Mouse (Mus musculus): ENCODE data around the gene Ppp2r5a. TPM values are rescaled to one million over a fixed set of nuclear protein-coding genes. Genes with fewer than 3 reads are reported as not detected.

Gene Ppp2r5a
- total and polyA plus RNA-seq, 3 experiments = 40.3 to 96.7 (median 62.0) TPM

GRCm38 (mm10) chr1:191368193-191368592 is 34.9 kb downstream of the Ppp2r5a start:
- Histone ChIP-seq H3K4me2 (ENCODE audit: insufficient read depth, low read depth, poor library complexity, severe bottlenecking) (no peak overlapping the region), H3K4me1 (ENCODE audit: control insufficient read depth in 1 of 2, insufficient read depth in 2 of 2) (peaks cover 0 to 7% of the 10 kb centered on the region in 2 experiments; a peak in 1 of 4 replicates), H3K9me3 (replicated peaks; ENCODE audit: low read length) (no peaks in the 10 kb centered on the region), H3K9ac (ENCODE audit: insufficient read depth, low read depth) (no peak overlapping the region), H3K36me3 (replicated peaks in 1 of 2; ENCODE audit: control insufficient read depth in 1 of 2, insufficient read depth in 1 of 2, low read length in 1 of 2) (peaks cover 31 to 71% of the 10 kb centered on the region in 2 experiments), H3K27me3 (replicated peaks) (no peaks in the 10 kb centered on the region), H3K27ac (ENCODE audit: insufficient read depth, low read depth) (no peak overlapping the region), H3K4me3 (replicated peaks in 1 of 3; ENCODE audit: low read depth in 2 of 3, low read length in 2 of 3, poor library complexity in 1 of 3) (no peak overlapping the region), H3K79me2 (replicated peaks; ENCODE audit: control insufficient read depth, extremely low read depth, insufficient read depth, poor library complexity, severe bottlenecking) (0 out of 2 replicates have a peak, but pooled peaks cover 2% of the 10 kb centered on the region)
- dilution Hi-C loops (cut with MboI; ENCODE audit: extremely low pct_ligation_motif_present, extremely low pct_unique_long_range_greater_than_20kb, low sequenced_read_pairs) = no loop called here
- DNase-seq (ENCODE audit: extremely low read depth) = peak; percentile 23
- in situ Hi-C loops (cut with MboI; ENCODE audit: low pct_ligation_motif_present, low pct_unique_long_range_greater_than_20kb, low sequenced_read_pairs) = no loop called here
- no peak for TF ChIP-seq MEF2A (IDR thresholded peaks at IDR 0.05; ENCODE audit: borderline replicate concordance, low read depth, low read length)
- no peak for TF ChIP-seq USF2 (conservative IDR thresholded peaks at IDR 0.05; ENCODE audit: low read depth, low read length)
- TF ChIP-seq NELFE (IDR thresholded peaks at IDR 0.05; ENCODE audit: low read depth, low read length) = no peak
- peak; percentile 2; the same call in 1 of the 2 replicates for TF ChIP-seq USF1 (IDR thresholded peaks at IDR 0.05; ENCODE audit: low read depth, low read length)
- peak; percentile 82 for TF ChIP-seq BHLHE40 (IDR thresholded peaks at IDR 0.05; ENCODE audit: low read depth, low read length)
- TF ChIP-seq UBTF (IDR thresholded peaks at IDR 0.05; ENCODE audit: low read depth, low read length) = no peak
- TF ChIP-seq IRF4 (IDR thresholded peaks at IDR 0.05; ENCODE audit: low read depth, low read length) = no peak
- TF ChIP-seq MAX (IDR thresholded peaks at IDR 0.05; ENCODE audit: low read length) = peak; percentile 62; the same call in 1 of the 2 replicates
- TF ChIP-seq ZMIZ1 (IDR thresholded peaks at IDR 0.05; ENCODE audit: low read depth, low read length) = no peak
- peak; percentile 83 for TF ChIP-seq MYC (IDR thresholded peaks at IDR 0.05; ENCODE audit: low read depth, low read length)
- TF ChIP-seq ETS1 (conservative IDR thresholded peaks at IDR 0.05; ENCODE audit: low read depth, low read length) = no peak; the same call in 1 of the 2 replicates
- no peak for TF ChIP-seq JUN (IDR thresholded peaks at IDR 0.05; ENCODE audit: insufficient read depth, low read depth, low read length)
- TF ChIP-seq NRF1 (IDR thresholded peaks at IDR 0.05; ENCODE audit: low read depth, low read length) = no peak

DNA sequence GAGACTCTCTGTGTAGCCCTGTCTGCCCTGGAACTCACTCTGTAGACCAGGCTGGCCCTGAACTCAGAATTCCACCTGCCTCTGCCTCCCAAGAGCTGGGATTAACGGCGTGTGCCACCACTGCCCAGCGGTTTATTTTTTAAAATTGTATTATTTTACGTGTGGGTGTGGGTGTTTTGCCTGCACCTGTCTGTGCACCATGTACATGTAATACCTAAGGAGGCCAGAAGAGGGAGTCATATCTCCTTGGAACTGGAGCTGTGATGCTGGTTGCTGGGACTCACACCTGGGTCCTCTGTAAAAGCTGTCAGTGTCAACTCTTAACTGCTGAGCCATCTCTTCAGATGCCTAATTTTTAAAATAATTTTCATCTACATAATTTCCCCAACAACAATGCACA is 38.6 kb downstream of the Ppp2r5a start:
- Histone ChIP-seq H3K9ac (ENCODE audit: insufficient read depth, low read depth) (no peak overlapping the region), H3K4me2 (ENCODE audit: insufficient read depth, low read depth, poor library complexity, severe bottlenecking) (no peak overlapping the region), H3K27me3 (replicated peaks) (no peaks in the 10 kb centered on the region), H3K79me2 (replicated peaks; ENCODE audit: control insufficient read depth, extremely low read depth, insufficient read depth, poor library complexity, severe bottlenecking) (0 out of 2 replicates have a peak, but pooled peaks cover 2% of the 10 kb centered on the region), H3K36me3 (replicated peaks in 1 of 2; ENCODE audit: control insufficient read depth in 1 of 2, insufficient read depth in 1 of 2, low read length in 1 of 2) (peaks cover 36 to 87% of the 10 kb centered on the region in 2 experiments), H3K9me3 (replicated peaks; ENCODE audit: low read length) (no peaks in the 10 kb centered on the region), H3K4me3 (replicated peaks in 1 of 3; ENCODE audit: low read depth in 2 of 3, low read length in 2 of 3, poor library complexity in 1 of 3) (no peak overlapping the region), H3K4me1 (ENCODE audit: control insufficient read depth in 1 of 2, insufficient read depth in 2 of 2) (peaks cover 0 to 7% of the 10 kb centered on the region in 2 experiments; a peak in 1 of 4 replicates), H3K27ac (ENCODE audit: insufficient read depth, low read depth) (no peak overlapping the region)
- dilution Hi-C loops (cut with MboI; ENCODE audit: extremely low pct_ligation_motif_present, extremely low pct_unique_long_range_greater_than_20kb, low sequenced_read_pairs) = no loop called here
- TF ChIP-seq CTCF (conservative IDR thresholded peaks at IDR 0.05 in 1 of 2, IDR thresholded peaks at IDR 0.05 in 1 of 2; ENCODE audit: low read depth in 2 of 2, low read length in 2 of 2) (peak; percentile 70 to 74), RAD21 (IDR thresholded peaks at IDR 0.05; ENCODE audit: low read depth, low read length) (peak; percentile 75), KAT2A (IDR thresholded peaks at IDR 0.05; ENCODE audit: insufficient replicate concordance, low read length) (no peak), SMC3 (IDR thresholded peaks at IDR 0.05; ENCODE audit: low read depth, low read length) (peak; percentile 69), RCOR1 (conservative IDR thresholded peaks at IDR 0.05; ENCODE audit: low read depth, low read length) (no peak), E2F4 (IDR thresholded peaks at IDR 0.05; ENCODE audit: insufficient replicate concordance, low read depth, low read length) (no peak), TCF12 (IDR thresholded peaks at IDR 0.05; ENCODE audit: low read depth, low read length) (no peak), ZKSCAN1 (IDR thresholded peaks at IDR 0.05; ENCODE audit: borderline replicate concordance, low read depth, low read length) (no peak)
- in situ Hi-C loops (cut with MboI; ENCODE audit: low pct_ligation_motif_present, low pct_unique_long_range_greater_than_20kb, low sequenced_read_pairs) = no loop called here
- peak; percentile 60 for DNase-seq (ENCODE audit: extremely low read depth)

All from CH12.LX (cell line).